Mouse (Mus musculus) neural tube, embryonic 13.5 days (tissue): ENCODE measurements around the gene Gaa. TPM values are rescaled to one million over a fixed set of nuclear protein-coding genes. Genes with fewer than 3 reads are reported as not detected.
"Not testable (repeated sequence)": the region's sequence is repeated elsewhere in the genome, so short reads cannot be mapped to it uniquely, and the experiment has no call there.

Experiments used
- ATAC-seq: fragments of 200-750 bp; cut with Nextera tagmentation; 2 replicates; pipeline ENCODE4 v1.8.0; 2017; ENCODE audit warnings: low read depth, mild to moderate bottlenecking, moderate TSS enrichment, moderate library complexity
- H3K27ac ChIP-seq: fragments of 300-500 bp; sonication (generic); replicated peaks from 2 replicates; pipeline ENCODE4 v1.5.1; 2015; ENCODE audit warnings: moderate library complexity, mild to moderate bottlenecking, inconsistent platforms
- H3K27me3 ChIP-seq: fragments of 300-500 bp; sonication (generic); 2 replicates; pipeline ENCODE4 v1.6.1; 2015; ENCODE audit warnings: mild to moderate bottlenecking, inconsistent platforms
- H3K36me3 ChIP-seq: fragments of 300-500 bp; sonication (generic); 2 replicates; pipeline ENCODE4 v1.6.1; 2015; ENCODE audit warnings: mild to moderate bottlenecking, inconsistent platforms
- H3K4me1 ChIP-seq: fragments of 300-500 bp; sonication (generic); replicated peaks from 2 replicates; pipeline ENCODE4 v1.6.1; 2015; ENCODE audit warnings: inconsistent platforms
- H3K4me2 ChIP-seq: fragments of 300-500 bp; sonication (generic); 2 replicates; pipeline ENCODE4 v1.6.1; 2015; ENCODE audit warnings: inconsistent platforms, mild to moderate bottlenecking, moderate library complexity
- H3K4me3 ChIP-seq: fragments of 300-500 bp; sonication (generic); 2 replicates; pipeline ENCODE4 v1.5.1; 2015; ENCODE audit warnings: mild to moderate bottlenecking, inconsistent platforms
- H3K9ac ChIP-seq: fragments of 300-500 bp; sonication (generic); 2 replicates; pipeline ENCODE4 v1.6.1; 2015; ENCODE audit warnings: moderate library complexity, mild to moderate bottlenecking, inconsistent platforms
- H3K9me3 ChIP-seq: fragments of 300-500 bp; sonication (generic); 2 replicates; pipeline ENCODE4 v1.6.1; 2016; ENCODE audit warnings: inconsistent platforms
- WGBS: fragments of 180-500 bp; shearing (Covaris S2); methylation state at CpG from one replicate; pipeline ENCODE4 v1.1.7; 2015; 5-methylcytosine and 5-hydroxymethylcytosine counted together
- polyA plus RNA-seq: library from polyadenylated mRNA; unstranded; fragments of >200 nt; fragmentation: Nextera tagmentation; extraction: Ambion mirVana; gene quantifications from 2 replicates; pipeline ENCODE4 v1.2.1, GENCODE M21; 2015

The Gaa gene
- polyA plus RNA-seq, 1 experiment from 2014 or later, result 62.5 TPM

- peak overlapping the region; percentile 54 for H3K9ac ChIP-seq
- H3K27ac ChIP-seq, result peak overlapping the region; percentile 13; the same call in 1 of the 2 replicates
- ATAC-seq, result peak; percentile 74
- H3K36me3 ChIP-seq, result peaks cover 39% of the 10 kb centered on the region; the same call in 1 of the 2 replicates
- no peaks in the 10 kb centered on the region for H3K27me3 ChIP-seq
- no peaks in the 10 kb centered on the region for H3K9me3 ChIP-seq
- peak overlapping the region; percentile 49 for H3K4me2 ChIP-seq
- peaks cover 5% of the 10 kb centered on the region; the same call in 1 of the 2 replicates for H3K4me1 ChIP-seq
- H3K4me3 ChIP-seq, result peak overlapping the region; percentile 23
- WGBS, result 64% methylated on average over 23 of the region's 23 CpGs
Observed at GRCm38 (mm10) chr11:119258572-119259322, 8.9 kb upstream of the Gaa start.

- H3K4me3 ChIP-seq, result no peak overlapping the region
- no peaks in the 10 kb centered on the region for H3K27me3 ChIP-seq
- no peak overlapping the region for H3K9ac ChIP-seq
- WGBS, result 96% methylated on average over 8 of the region's 8 CpGs
- no peaks in the 10 kb centered on the region for H3K9me3 ChIP-seq
- no peak overlapping the region for H3K4me2 ChIP-seq
- ATAC-seq, result no peak
- H3K36me3 ChIP-seq, result peaks cover 49% of the 10 kb centered on the region
- H3K27ac ChIP-seq, result no peak overlapping the region
- H3K4me1 ChIP-seq, result peaks cover 5% of the 10 kb centered on the region; the same call in 1 of the 2 replicates
Observed at GRCm38 (mm10) chr11:119259977-119260376, 7.7 kb upstream of the Gaa start.

GRCm38 (mm10) chr11:119264413-119264812 lies 3.3 kb upstream of the Gaa start:
- peaks cover 44% of the 10 kb centered on the region for H3K36me3 ChIP-seq
- H3K4me1 ChIP-seq, result peaks cover 19% of the 10 kb centered on the region
- H3K9ac ChIP-seq, result no peak overlapping the region
- H3K27ac ChIP-seq, result no peak overlapping the region
- 93% methylated on average over 13 of the region's 13 CpGs for WGBS
- no peaks in the 10 kb centered on the region for H3K9me3 ChIP-seq
- H3K4me3 ChIP-seq, result no peak overlapping the region
- no peak overlapping the region for H3K4me2 ChIP-seq
- ATAC-seq, result no peak
- H3K27me3 ChIP-seq, result no peaks in the 10 kb centered on the region

- Histone ChIP-seq H3K4me2 (no peak overlapping the region), H3K4me3 (no peak overlapping the region), H3K27me3 (no peaks in the 10 kb centered on the region), H3K4me1 (peaks cover 30% of the 10 kb centered on the region), H3K9ac (no peak overlapping the region), H3K36me3 (peaks cover 37% of the 10 kb centered on the region), H3K27ac (no peak overlapping the region), H3K9me3 (no peaks in the 10 kb centered on the region)
- WGBS, result 76% methylated on average over 7 of the region's 7 CpGs
- no peak for ATAC-seq
Observed at GRCm38 (mm10) chr11:119265811-119266210, 1.9 kb upstream of the Gaa start.

GRCm38 (mm10) chr11:119267241-119267674 lies 429 bp upstream of the Gaa start:
- no peak; the same call in 1 of the 2 replicates for ATAC-seq
- 51% methylated on average over 6 of the region's 6 CpGs for WGBS
- Histone ChIP-seq H3K4me1 (peaks cover 31% of the 10 kb centered on the region), H3K9me3 (no peaks in the 10 kb centered on the region), H3K4me3 (peak overlapping the region; percentile 62; the same call in 1 of the 2 replicates), H3K27ac (no peak overlapping the region), H3K4me2 (peak overlapping the region; percentile 84), H3K36me3 (peaks cover 34% of the 10 kb centered on the region), H3K27me3 (no peaks in the 10 kb centered on the region), H3K9ac (no peak overlapping the region)

- H3K4me3 ChIP-seq, result peak overlapping the region; percentile 62
- ATAC-seq, result no peak
- H3K27me3 ChIP-seq, result no peaks in the 10 kb centered on the region
- H3K36me3 ChIP-seq, result peaks cover 41% of the 10 kb centered on the region
- peak overlapping the region; percentile 86 for H3K9ac ChIP-seq
- H3K9me3 ChIP-seq, result no peaks in the 10 kb centered on the region
- 74% methylated on average over 16 of the region's 16 CpGs for WGBS
- peaks cover 31% of the 10 kb centered on the region for H3K4me1 ChIP-seq
- peak overlapping the region; percentile 84 for H3K4me2 ChIP-seq
- H3K27ac ChIP-seq, result no peak overlapping the region
Observed at GRCm38 (mm10) chr11:119268557-119269195, 989 bp downstream of the Gaa start.

GRCm38 (mm10) chr11:119272492-119272891 lies 4.8 kb downstream of the Gaa start:
- not testable (repeated sequence) for H3K9ac ChIP-seq, ATAC-seq, H3K27me3 ChIP-seq, H3K9me3 ChIP-seq, H3K4me2 ChIP-seq, H3K27ac ChIP-seq, H3K4me3 ChIP-seq
- peaks cover 27% of the 10 kb centered on the region for H3K4me1 ChIP-seq
- peaks cover 57% of the 10 kb centered on the region for H3K36me3 ChIP-seq
- 56% methylated on average over 3 of the region's 3 CpGs for WGBS

- Histone ChIP-seq H3K27me3 (no peaks in the 10 kb centered on the region), H3K27ac (no peak overlapping the region), H3K4me2 (no peak overlapping the region), H3K9me3 (no peaks in the 10 kb centered on the region), H3K9ac (no peak overlapping the region), H3K4me3 (no peak overlapping the region), H3K4me1 (peaks cover 21% of the 10 kb centered on the region), H3K36me3 (peaks cover 65% of the 10 kb centered on the region)
- no peak for ATAC-seq
- 85% methylated on average over 8 of the region's 8 CpGs for WGBS
Observed at GRCm38 (mm10) chr11:119273186-119273930, 5.7 kb downstream of the Gaa start.

- Histone ChIP-seq H3K4me2 (no peak overlapping the region), H3K27me3 (no peaks in the 10 kb centered on the region), H3K36me3 (peaks cover 81% of the 10 kb centered on the region), H3K4me1 (no peaks in the 10 kb centered on the region), H3K4me3 (no peak overlapping the region), H3K9me3 (no peaks in the 10 kb centered on the region), H3K9ac (no peak overlapping the region), H3K27ac (no peak overlapping the region)
- no peak for ATAC-seq
- WGBS, result 89% methylated on average over 15 of the region's 15 CpGs
Observed at GRCm38 (mm10) chr11:119281030-119281429, 13.3 kb downstream of the Gaa start.

GRCm38 (mm10) chr11:119285791-119286527 lies 18.3 kb downstream of the Gaa start:
- WGBS, result 59% methylated on average over 9 of the region's 9 CpGs
- Histone ChIP-seq H3K4me3 (no peak overlapping the region), H3K27ac (no peak overlapping the region), H3K4me2 (no peak overlapping the region), H3K9ac (no peak overlapping the region), H3K4me1 (no peaks in the 10 kb centered on the region), H3K27me3 (no peaks in the 10 kb centered on the region), H3K36me3 (peaks cover 92% of the 10 kb centered on the region), H3K9me3 (no peaks in the 10 kb centered on the region)
- ATAC-seq, result no peak; the same call in 1 of the 2 replicates

- no peaks in the 10 kb centered on the region for H3K4me1 ChIP-seq
- H3K4me3 ChIP-seq, result no peak overlapping the region
- H3K9me3 ChIP-seq, result no peaks in the 10 kb centered on the region
- no peak overlapping the region for H3K9ac ChIP-seq
- H3K27me3 ChIP-seq, result no peaks in the 10 kb centered on the region
- ATAC-seq, result no peak
- H3K4me2 ChIP-seq, result no peak overlapping the region
- WGBS, result 92% methylated on average over 20 of the region's 20 CpGs
- H3K36me3 ChIP-seq, result peaks cover 95% of the 10 kb centered on the region
- H3K27ac ChIP-seq, result no peak overlapping the region
Observed at GRCm38 (mm10) chr11:119287207-119287992, 19.7 kb downstream of the Gaa start.
